Mouse (Mus musculus) brain, embryonic 14.5 days (tissue): ENCODE measurements around the gene Ovol2.

Experiments used
- CTCF ChIP-seq: fragments of 200-500 bp; IDR thresholded peaks from 2 replicates; pipeline ENCODE4 v1.5.1; 2012; ENCODE audit warnings: inconsistent platforms, mild to moderate bottlenecking, moderate library complexity, borderline replicate concordance; ENCODE audit not compliant: insufficient read depth, insufficient read length; ENCODE audit errors: extremely low read depth
- POLR2A ChIP-seq: fragments of 200-500 bp; IDR thresholded peaks from 2 replicates; pipeline ENCODE4 v1.6.1; 2012; ENCODE audit warnings: mild to moderate bottlenecking, inconsistent platforms, borderline replicate concordance; ENCODE audit not compliant: poor library complexity, insufficient read depth, insufficient read length, severe bottlenecking; ENCODE audit errors: extremely low read depth

DNA sequence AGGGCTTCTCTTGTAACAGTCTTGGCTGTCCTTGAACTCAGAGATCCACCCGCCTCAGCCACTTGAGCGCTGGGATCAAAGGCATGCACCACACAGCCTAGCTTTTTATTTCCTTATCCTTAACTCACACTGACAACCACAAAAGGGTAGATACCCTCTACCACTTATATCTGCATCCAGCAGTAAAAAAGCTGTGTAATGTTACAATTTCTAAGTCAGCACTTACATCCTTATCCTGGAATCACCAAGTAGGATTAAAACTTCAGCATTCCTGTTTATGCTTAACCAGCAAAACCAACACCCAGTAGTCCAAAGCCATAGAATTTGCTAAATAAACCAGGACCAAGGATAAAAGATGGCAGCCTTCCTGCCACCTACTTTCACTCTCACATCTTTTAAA is 69.1 kb downstream of the Ovol2 start:
- no peak for TF ChIP-seq CTCF
- no peak for TF ChIP-seq POLR2A
